Mouse (Mus musculus): ENCODE measurements at regions not wholly inside any gene's neighbourhood (a gene's known extent, or its start where the extent isn't known, plus 50 kb on each side); places are given as distances from the start of the nearest gene placed in this dataset.

DNA sequence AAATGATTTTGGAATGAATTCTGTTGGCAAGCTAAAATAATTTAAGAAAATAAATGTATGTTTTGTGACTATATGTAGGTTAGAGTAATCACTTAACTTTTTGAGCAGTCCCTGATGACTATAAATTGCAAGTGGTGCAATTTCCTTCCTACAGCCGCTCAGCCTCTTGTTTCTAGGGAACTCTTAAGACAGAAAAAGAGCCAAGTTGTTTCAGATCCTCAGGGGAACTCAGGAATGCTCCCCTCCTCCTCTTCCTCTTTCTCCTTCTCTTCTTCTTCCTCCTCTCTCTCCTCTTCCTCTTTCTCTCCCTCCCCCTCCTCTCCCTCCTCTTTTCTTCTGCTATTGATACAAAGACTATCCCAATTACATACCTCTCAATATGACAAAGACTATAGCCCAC lies 141.4 kb upstream of the Krr1 start:
- TF ChIP-seq CTCF (IDR thresholded peaks at IDR 0.05; ENCODE audit: low read depth, low read length) (no peak), POLR2A (IDR thresholded peaks at IDR 0.05; ENCODE audit: borderline replicate concordance, low read depth, low read length) (no peak)
- Histone ChIP-seq H3K4me1 (ENCODE audit: control insufficient read depth, insufficient read depth, low read length) (peaks cover 6% of the 10 kb centered on the region), H3K4me3 (ENCODE audit: insufficient read depth, low read length) (no peak overlapping the region), H3K27ac (ENCODE audit: insufficient read depth, low read depth, low read length) (no peak overlapping the region)

GRCm38 (mm10) chr10:111833611-111834010 lies 138.9 kb upstream of the Krr1 start:
- TF ChIP-seq CTCF (IDR thresholded peaks at IDR 0.05; ENCODE audit: low read depth, low read length) (no peak), POLR2A (IDR thresholded peaks at IDR 0.05; ENCODE audit: borderline replicate concordance, low read depth, low read length) (no peak)
- peaks cover 16% of the 10 kb centered on the region for H3K4me1 ChIP-seq (ENCODE audit: control insufficient read depth, insufficient read depth, low read length)
- H3K27ac ChIP-seq (ENCODE audit: insufficient read depth, low read depth, low read length), result no peak overlapping the region
- no peak overlapping the region for H3K4me3 ChIP-seq (ENCODE audit: insufficient read depth, low read length)

DNA sequence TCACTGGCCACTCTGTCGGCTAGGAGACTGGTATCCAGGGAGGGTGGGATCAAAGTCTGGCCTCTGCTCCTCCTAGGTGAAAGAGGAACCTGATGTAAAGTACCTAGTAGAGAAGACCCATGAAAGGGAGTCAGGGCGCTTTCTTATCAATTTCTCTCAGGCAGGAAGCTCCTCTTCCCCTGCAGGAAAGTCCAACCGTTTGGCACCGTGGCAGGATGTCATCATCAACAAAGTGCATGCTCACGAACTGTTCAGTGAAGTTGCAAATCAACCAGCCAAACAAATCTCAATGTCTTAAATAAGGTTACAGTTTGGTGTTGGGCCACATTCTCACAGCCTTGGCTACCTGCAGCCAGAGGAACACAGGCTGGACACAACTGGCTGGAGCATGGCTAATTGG lies 138.2 kb upstream of the Krr1 start:
- H3K27ac ChIP-seq (ENCODE audit: insufficient read depth, low read depth, low read length), result no peak overlapping the region
- no peak for TF ChIP-seq POLR2A (IDR thresholded peaks at IDR 0.05; ENCODE audit: borderline replicate concordance, low read depth, low read length)
- TF ChIP-seq CTCF (IDR thresholded peaks at IDR 0.05; ENCODE audit: low read depth, low read length), result no peak
- peaks cover 16% of the 10 kb centered on the region for H3K4me1 ChIP-seq (ENCODE audit: control insufficient read depth, insufficient read depth, low read length)
- no peak overlapping the region for H3K4me3 ChIP-seq (ENCODE audit: insufficient read depth, low read length)

GRCm38 (mm10) chr10:111834925-111835823 lies 137.3 kb upstream of the Krr1 start:
- Histone ChIP-seq H3K4me3 (ENCODE audit: insufficient read depth, low read length) (no peak overlapping the region), H3K4me1 (ENCODE audit: control insufficient read depth, insufficient read depth, low read length) (peaks cover 16% of the 10 kb centered on the region), H3K27ac (ENCODE audit: insufficient read depth, low read depth, low read length) (no peak overlapping the region)
- TF ChIP-seq CTCF (IDR thresholded peaks at IDR 0.05; ENCODE audit: low read depth, low read length) (no peak), POLR2A (IDR thresholded peaks at IDR 0.05; ENCODE audit: borderline replicate concordance, low read depth, low read length) (no peak)

DNA sequence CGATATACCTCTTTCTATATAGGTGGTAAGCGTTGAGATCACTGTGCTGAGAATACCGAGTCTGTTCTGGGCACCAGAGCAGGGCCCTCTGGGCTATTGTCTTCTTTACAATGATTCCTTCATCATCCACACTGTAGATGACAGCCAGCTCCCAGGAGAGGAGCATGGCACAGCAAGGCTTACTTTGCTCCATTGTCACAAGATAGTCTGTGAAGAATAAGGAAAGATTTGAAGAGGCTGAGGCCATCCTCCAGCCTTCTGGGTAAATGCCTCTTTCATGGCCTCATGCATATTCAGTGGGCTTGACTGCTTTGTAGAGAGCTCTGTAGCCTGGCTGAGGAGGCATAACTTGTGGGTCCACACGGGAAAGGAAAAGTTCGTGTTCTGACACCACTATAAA lies 136.3 kb upstream of the Krr1 start:
- H3K4me1 ChIP-seq (ENCODE audit: control insufficient read depth, insufficient read depth, low read length), result peaks cover 16% of the 10 kb centered on the region
- no peak for TF ChIP-seq CTCF (IDR thresholded peaks at IDR 0.05; ENCODE audit: low read depth, low read length)
- TF ChIP-seq POLR2A (IDR thresholded peaks at IDR 0.05; ENCODE audit: borderline replicate concordance, low read depth, low read length), result no peak

DNA sequence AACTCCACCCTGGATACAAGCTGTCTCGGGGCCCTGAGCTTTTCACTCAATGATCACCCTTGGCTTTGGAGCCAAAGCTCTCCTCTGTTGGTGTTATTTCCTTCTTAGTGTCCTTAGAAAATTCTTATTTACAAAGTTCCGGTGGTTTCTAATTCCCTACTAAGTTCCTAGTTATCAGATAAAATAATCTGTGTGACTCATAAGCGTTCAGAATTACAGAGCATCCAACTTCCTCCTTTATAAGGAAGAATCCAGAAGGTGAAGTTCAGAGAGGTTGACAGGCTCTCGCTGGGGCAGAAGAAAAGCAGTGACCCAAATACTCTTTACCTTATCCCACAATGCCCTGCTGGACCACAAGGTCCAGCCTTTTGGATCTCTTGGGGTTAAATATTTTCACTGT lies 135.7 kb upstream of the Krr1 start:
- no peak for TF ChIP-seq POLR2A (IDR thresholded peaks at IDR 0.05; ENCODE audit: borderline replicate concordance, low read depth, low read length)
- no peak overlapping the region for H3K27ac ChIP-seq (ENCODE audit: insufficient read depth, low read depth, low read length)
- H3K4me1 ChIP-seq (ENCODE audit: control insufficient read depth, insufficient read depth, low read length), result peaks cover 11% of the 10 kb centered on the region
- H3K4me3 ChIP-seq (ENCODE audit: insufficient read depth, low read length), result no peak overlapping the region

More for the DNA sequence above, 136.3 kb upstream of the Krr1 start:
- no peak overlapping the region for H3K4me3 ChIP-seq (ENCODE audit: insufficient read depth, low read length)
- no peak overlapping the region for H3K27ac ChIP-seq (ENCODE audit: insufficient read depth, low read depth, low read length)

DNA sequence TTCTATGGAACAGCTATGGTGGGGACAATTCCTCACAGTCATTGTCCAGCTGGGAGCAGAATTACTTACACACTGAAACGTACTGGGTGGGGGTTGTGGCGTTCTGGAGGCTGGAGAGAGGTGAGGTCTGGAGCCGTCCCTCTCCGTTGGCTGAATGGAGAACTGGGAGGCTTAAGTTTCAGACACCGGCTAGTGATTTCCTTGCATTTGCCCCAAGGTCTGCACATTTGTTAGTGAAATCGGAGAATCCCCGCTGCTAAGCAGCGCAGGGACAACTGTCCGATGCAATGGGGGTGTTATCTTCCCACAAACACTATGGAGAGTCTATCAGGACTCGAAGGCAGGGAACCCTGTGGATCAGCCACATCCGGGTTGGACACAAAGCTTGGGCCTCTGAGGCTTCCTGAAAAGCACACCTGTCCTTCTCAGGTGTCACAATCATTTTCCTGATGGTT lies 130.1 kb upstream of the Krr1 start:
- no peak overlapping the region for H3K27ac ChIP-seq (ENCODE audit: insufficient read depth, low read depth, low read length)
- no peaks in the 10 kb centered on the region for H3K4me1 ChIP-seq (ENCODE audit: control insufficient read depth, insufficient read depth, low read length)
- TF ChIP-seq POLR2A (IDR thresholded peaks at IDR 0.05; ENCODE audit: borderline replicate concordance, low read depth, low read length) (no peak), CTCF (IDR thresholded peaks at IDR 0.05; ENCODE audit: low read depth, low read length) (no peak)
- H3K4me3 ChIP-seq (ENCODE audit: insufficient read depth, low read length), result no peak overlapping the region

DNA sequence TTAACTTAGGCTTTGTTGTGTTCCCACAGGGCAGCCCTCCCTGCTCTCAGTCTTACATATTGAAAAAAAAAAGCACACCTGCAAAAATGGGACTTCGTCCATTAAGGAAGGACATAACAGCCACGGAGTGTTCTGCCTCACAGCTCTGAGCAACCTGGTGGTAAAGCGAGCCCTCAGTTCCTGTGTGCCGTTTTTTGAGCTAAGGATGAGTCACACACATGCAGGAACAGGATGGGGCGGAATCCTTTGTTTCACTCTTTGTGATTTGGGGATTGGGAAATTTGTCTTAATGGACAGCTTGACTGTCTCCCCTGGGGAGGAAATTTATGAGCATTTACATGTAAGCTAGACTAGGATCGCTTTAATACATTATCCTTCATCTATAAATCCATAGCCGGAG lies 129.6 kb upstream of the Krr1 start:
- TF ChIP-seq CTCF (IDR thresholded peaks at IDR 0.05; ENCODE audit: low read depth, low read length) (no peak), POLR2A (IDR thresholded peaks at IDR 0.05; ENCODE audit: borderline replicate concordance, low read depth, low read length) (no peak)
- H3K27ac ChIP-seq (ENCODE audit: insufficient read depth, low read depth, low read length), result no peak overlapping the region
- H3K4me3 ChIP-seq (ENCODE audit: insufficient read depth, low read length), result no peak overlapping the region
- H3K4me1 ChIP-seq (ENCODE audit: control insufficient read depth, insufficient read depth, low read length), result no peaks in the 10 kb centered on the region

GRCm38 (mm10) chr10:111843301-111843700 lies 129.2 kb upstream of the Krr1 start:
- no peak overlapping the region for H3K27ac ChIP-seq (ENCODE audit: insufficient read depth, low read depth, low read length)
- no peak overlapping the region for H3K4me3 ChIP-seq (ENCODE audit: insufficient read depth, low read length)
- H3K4me1 ChIP-seq (ENCODE audit: control insufficient read depth, insufficient read depth, low read length), result no peaks in the 10 kb centered on the region
- TF ChIP-seq POLR2A (IDR thresholded peaks at IDR 0.05; ENCODE audit: borderline replicate concordance, low read depth, low read length) (no peak), CTCF (IDR thresholded peaks at IDR 0.05; ENCODE audit: low read depth, low read length) (no peak)

- Histone ChIP-seq H3K4me3 (ENCODE audit: insufficient read depth, low read length) (no peak overlapping the region), H3K27ac (ENCODE audit: insufficient read depth, low read depth, low read length) (no peak overlapping the region), H3K4me1 (ENCODE audit: control insufficient read depth, insufficient read depth, low read length) (no peaks in the 10 kb centered on the region)
- no peak for TF ChIP-seq POLR2A (IDR thresholded peaks at IDR 0.05; ENCODE audit: borderline replicate concordance, low read depth, low read length)
- no peak for TF ChIP-seq CTCF (IDR thresholded peaks at IDR 0.05; ENCODE audit: low read depth, low read length)
Observed at GRCm38 (mm10) chr10:111844144-111844543, 128.3 kb upstream of the Krr1 start.

Measured in bone marrow macrophage, adult 2 months (primary cell).